Mouse (Mus musculus) cerebral cortex, adult 2 months (tissue): ENCODE results near the gene Chrna5.

Source experiments
- WGBS: fragments of 180-500 bp; shearing (Covaris S2); methylation state at CpG from one replicate; pipeline ENCODE4 v1.1.7; 2018; 5-methylcytosine and 5-hydroxymethylcytosine counted together

Gene Chrna5

GRCm38 (mm10) chr9:55025534-55026274, 45.0 kb downstream of the Chrna5 start:
- 9% methylated on average over 38 of the region's 38 CpGs for WGBS

- 2% methylated on average over 39 of the region's 39 CpGs for WGBS
These were observed 45.6 kb downstream of the Chrna5 start, which contains the start of gene Chrna3 for GRCm38 (mm10) chr9:55026275-55026663. Chrna3 (minus strand) TSS chr9:55026562.

GRCm38 (mm10) chr9:55031435-55032167, 50.9 kb downstream of the Chrna5 start:
- 49% methylated on average over 6 of the region's 6 CpGs for WGBS

DNA sequence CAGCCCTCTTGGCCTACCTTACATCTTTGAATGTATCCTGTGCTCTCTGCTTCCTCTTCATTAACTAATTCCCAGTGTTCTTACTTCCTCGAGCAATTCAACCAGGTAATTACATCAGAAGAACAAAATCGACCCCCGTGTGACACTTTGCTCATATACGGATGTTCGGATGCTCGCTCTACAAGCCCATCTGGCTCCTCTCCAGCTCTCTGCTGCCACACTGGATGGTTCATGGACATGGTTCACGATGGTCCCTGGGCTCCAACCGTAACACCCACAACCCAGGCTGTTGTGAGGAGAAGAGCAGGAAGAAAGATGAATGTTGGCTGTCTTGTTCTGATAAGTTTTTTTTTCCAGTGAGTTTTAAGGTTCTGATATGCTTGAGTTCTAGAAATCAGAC, 58.3 kb downstream of the Chrna5 start:
- WGBS = 82% methylated on average over 8 of the region's 8 CpGs

DNA sequence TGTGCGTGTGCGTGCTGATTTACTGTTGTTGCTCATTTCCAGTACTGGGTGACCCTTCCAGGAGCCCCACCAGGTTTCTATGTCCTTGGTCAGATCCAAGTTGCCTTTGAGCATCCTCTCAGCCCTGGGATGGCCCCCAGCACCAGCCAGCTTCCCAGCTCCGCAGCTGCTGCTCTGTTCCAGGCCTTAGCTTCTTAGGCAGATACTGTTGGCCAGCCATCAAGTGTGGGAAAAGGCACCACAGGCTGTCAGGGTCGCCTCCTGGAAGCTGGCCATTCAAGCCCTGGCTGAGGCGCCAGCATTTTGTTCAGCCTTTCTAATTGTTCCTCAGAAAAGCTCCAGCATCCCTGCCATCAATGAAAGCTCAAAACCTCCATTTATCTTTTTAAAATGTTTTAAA, 59.3 kb downstream of the Chrna5 start:
- 51% methylated on average over 5 of the region's 5 CpGs for WGBS

DNA sequence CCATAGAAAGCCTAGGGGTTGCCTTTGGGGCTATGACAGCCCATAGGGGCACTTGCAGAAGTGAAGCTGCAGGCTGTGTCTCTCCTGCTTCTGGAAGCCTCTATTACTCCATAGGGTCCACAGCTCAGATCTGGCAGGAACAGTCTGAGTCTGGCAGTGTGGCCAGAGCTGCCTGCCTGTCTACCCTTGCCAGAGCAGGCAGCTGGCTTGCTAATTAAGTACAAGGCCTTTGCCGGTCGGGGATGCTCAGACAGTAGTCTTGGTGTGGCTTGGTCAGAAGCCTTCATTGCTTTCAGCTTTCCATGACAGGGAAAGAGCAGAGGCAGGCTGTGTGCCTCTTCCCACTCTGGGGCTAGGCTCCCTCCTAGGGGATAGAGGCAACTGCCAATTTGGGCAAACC, 60.7 kb downstream of the Chrna5 start:
- WGBS = 75% methylated on average over 2 of the region's 2 CpGs

GRCm38 (mm10) chr9:55043688-55044087, 63.0 kb downstream of the Chrna5 start:
- 41% methylated on average over 8 of the region's 8 CpGs for WGBS

DNA sequence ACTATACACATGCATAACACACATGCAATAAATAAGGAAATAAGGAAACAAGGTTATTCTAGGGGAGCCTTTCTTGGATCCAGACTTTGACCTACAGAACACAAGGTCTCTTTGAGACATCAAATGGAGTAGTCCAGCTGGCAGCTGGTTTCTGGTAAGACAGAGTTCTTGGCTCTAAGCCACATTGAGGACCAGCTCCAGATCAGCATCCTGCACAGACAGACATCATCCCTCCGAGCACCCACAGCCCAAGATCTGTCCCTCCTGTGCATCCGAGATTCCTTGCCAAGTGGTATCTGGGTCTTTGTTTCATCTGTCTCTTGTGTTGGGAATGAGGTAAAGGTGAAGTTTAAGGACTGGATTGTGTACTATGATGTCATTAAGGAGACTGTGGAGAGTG, 64.3 kb downstream of the Chrna5 start:
- WGBS = 68% methylated on average over 2 of the region's 2 CpGs

- WGBS = 3% methylated on average over 3 of the region's 3 CpGs
These were observed 66.1 kb downstream of the Chrna5 start for GRCm38 (mm10) chr9:55046764-55047163.

- WGBS = 3% methylated on average over 23 of the region's 23 CpGs
These were observed 67.7 kb downstream of the Chrna5 start, which contains the start of gene Chrnb4 for GRCm38 (mm10) chr9:55048211-55048880. Chrnb4 (minus strand) TSS chr9:55048779.

DNA sequence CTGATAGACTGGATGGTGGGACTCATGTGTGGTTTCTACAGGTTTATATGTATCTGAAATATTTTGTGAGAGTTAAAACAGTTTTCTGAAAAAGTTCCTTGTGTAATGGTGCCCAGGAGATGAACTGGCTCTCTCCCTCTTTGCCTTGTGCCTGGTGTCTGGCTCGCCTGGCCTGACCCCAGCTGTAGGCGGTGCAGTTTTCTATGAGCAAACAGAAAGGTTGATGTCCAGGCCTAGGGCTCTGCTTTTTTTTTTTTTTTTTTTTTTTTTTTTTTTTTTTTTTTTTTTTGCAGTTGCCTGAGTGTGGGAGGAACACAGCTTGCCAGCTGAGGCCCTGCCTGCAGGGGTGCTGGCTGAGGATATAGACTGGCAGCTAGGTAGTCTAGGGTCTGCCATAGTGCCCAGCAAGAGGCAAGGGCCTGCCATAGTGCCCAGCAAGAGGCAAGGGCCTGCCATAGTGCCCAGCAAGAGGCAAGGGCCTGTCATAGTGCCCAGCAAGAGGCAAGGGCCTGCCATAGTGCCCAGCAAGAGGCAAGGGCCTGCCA, 74.8 kb downstream of the Chrna5 start:
- 96% methylated on average over 2 of the region's 2 CpGs for WGBS
